Mouse (Mus musculus): ENCODE measurements around the gene Sgca. TPM values are rescaled to one million over a fixed set of nuclear protein-coding genes. Genes with fewer than 3 reads are reported as not detected.

Gene Sgca
- polyA plus RNA-seq, 1 experiment from 2014 or later = 0.52 TPM

DNA sequence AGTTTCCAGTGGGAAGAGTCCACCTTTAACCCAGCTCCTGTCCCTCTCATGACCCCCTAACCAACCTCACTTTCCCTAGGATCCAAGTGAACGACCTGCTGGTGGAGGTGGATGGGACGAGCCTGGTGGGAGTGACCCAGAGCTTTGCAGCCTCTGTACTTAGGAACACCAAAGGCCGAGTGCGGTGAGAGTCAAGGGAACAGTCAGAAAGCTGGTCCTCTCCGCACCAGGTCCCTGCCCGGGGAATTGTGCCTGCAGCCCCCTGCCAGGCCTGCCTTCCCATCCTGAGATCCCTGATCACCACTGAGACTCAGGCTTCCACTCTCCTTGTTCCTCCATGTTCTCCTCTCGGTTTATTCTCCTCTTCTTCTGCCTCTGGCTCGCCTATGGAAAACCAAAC is 24.0 kb upstream of the Sgca start:
- Histone ChIP-seq H3K27me3 (no peaks in the 10 kb centered on the region), H3K27ac (peak overlapping the region; percentile 88), H3K36me3 (peaks cover 90% of the 10 kb centered on the region), H3K4me2 (no peak overlapping the region), H3K4me1 (replicated peaks) (peaks cover 65% of the 10 kb centered on the region), H3K9ac (peak overlapping the region; percentile 49), H3K4me3 (no peak overlapping the region), H3K9me3 (no peaks in the 10 kb centered on the region)
- 84% methylated on average over 8 of the region's 8 CpGs for WGBS
- no peak for ATAC-seq (ENCODE audit: low FRiP score)

DNA sequence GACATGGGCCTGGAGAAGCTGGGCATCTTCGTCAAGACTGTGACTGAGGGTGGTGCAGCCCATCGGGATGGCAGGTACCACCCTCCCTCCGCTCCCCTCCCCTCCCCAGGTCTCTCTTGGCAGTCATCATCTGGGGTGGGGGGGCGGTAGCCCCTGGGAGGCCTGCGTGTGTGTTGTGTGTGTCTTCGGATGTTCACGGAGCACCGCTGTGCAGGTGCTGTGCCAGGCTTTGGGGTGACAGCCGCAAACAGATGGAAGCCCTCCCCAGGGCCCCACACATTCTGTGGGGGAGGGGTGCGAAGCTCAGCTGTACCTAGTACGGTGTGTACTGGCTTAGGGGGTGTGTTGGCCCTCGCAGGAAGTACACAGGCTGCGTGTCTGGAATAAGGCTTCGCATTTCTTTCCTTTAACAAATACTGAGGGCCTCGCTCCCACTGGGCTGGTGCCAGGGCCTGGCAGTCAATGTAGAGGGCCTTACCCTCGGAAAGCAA is 22.0 kb upstream of the Sgca start:
- Histone ChIP-seq H3K27ac (peak overlapping the region; percentile 62), H3K4me2 (peak overlapping the region; percentile 26; the same call in 1 of the 2 replicates), H3K36me3 (peaks cover 70% of the 10 kb centered on the region), H3K4me3 (no peak overlapping the region), H3K9ac (no peak overlapping the region), H3K9me3 (no peaks in the 10 kb centered on the region), H3K27me3 (no peaks in the 10 kb centered on the region), H3K4me1 (replicated peaks) (peaks cover 82% of the 10 kb centered on the region)
- no peak for ATAC-seq (ENCODE audit: low FRiP score)
- 72% methylated on average over 16 of the region's 16 CpGs for WGBS

DNA sequence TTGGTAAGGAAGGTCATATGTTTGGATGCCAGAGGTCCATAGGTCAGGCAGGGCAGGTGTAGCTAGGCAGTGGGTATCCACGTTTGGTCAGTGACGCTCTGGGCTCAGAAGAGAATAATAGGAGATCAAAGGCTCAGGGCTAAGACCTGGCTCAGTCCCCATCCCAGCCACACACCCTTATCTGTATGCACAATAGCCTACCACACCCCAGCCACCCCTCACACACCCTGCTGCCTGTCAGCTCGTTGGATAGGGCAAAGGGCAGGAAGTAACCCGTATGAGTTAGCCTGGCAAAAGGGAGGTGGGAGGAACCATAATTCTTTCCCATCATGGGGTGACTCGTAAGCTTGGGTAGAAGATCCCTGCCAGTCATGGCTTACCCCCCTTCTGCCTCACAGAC is 21.5 kb upstream of the Sgca start:
- 58% methylated on average over 5 of the region's 5 CpGs for WGBS
- no peak for ATAC-seq (ENCODE audit: low FRiP score)
- Histone ChIP-seq H3K27ac (peak overlapping the region; percentile 62), H3K4me3 (no peak overlapping the region), H3K27me3 (no peaks in the 10 kb centered on the region), H3K4me2 (no peak overlapping the region), H3K9me3 (no peaks in the 10 kb centered on the region), H3K4me1 (replicated peaks) (peaks cover 87% of the 10 kb centered on the region), H3K36me3 (peaks cover 65% of the 10 kb centered on the region), H3K9ac (no peak overlapping the region)

DNA sequence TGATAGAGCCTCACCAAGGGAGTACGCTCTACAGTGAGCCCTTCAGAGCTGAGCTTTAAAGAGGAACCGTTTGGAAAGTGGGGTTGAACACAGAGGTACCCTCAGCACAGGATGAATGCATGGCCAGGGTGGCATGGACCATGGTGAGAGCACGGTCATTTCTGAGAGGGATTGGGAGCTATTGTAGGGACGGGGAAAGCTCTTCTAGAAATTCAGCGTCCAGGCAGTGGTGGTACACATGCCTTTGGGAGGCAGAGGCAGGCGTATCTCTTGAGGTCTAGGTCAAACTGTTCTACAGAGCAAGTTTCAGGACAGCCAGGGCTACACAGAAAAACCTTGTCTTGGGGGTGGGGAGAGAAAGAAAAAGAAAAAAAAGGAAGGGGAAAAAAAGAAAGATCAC is 20.9 kb upstream of the Sgca start:
- WGBS = 94% methylated on average over 6 of the region's 6 CpGs
- no peaks in the 10 kb centered on the region for H3K9me3 ChIP-seq
- H3K27me3 ChIP-seq = no peaks in the 10 kb centered on the region
- peaks cover 93% of the 10 kb centered on the region for H3K4me1 ChIP-seq (replicated peaks)
- no peak overlapping the region for H3K27ac ChIP-seq
- ATAC-seq (ENCODE audit: low FRiP score) = no peak
- H3K4me3 ChIP-seq = no peak overlapping the region
- no peak overlapping the region for H3K4me2 ChIP-seq
- H3K36me3 ChIP-seq = peaks cover 59% of the 10 kb centered on the region
- H3K9ac ChIP-seq = no peak overlapping the region

DNA sequence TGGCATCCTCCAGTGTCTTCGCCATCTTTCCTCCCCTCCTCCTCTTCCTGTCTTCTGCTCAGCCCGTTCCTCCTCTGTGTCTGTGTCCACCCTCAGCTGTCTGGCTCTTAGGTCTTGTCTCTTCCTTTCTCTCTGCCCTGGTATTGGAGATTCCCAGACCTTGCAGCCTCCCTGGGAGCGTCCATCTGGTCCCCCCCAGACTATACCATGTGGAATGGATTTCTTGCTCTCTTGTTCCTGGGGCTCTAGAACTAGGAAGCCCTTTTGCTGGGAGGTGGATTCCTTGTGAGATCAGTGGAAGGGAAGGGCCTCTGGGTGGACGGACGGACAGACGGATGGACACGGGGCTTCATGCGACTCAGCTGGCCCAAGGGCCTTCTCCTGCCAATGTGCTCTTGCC is 20.0 kb upstream of the Sgca start:
- no peaks in the 10 kb centered on the region for H3K27me3 ChIP-seq
- H3K9ac ChIP-seq = peak overlapping the region; percentile 99
- peaks cover 51% of the 10 kb centered on the region for H3K36me3 ChIP-seq
- ATAC-seq (ENCODE audit: low FRiP score) = no peak
- peak overlapping the region; percentile 97 for H3K4me3 ChIP-seq
- H3K4me1 ChIP-seq (replicated peaks) = peaks cover 89% of the 10 kb centered on the region
- 88% methylated on average over 8 of the region's 8 CpGs for WGBS
- H3K27ac ChIP-seq = no peak overlapping the region
- peak overlapping the region; percentile 100 for H3K4me2 ChIP-seq
- no peaks in the 10 kb centered on the region for H3K9me3 ChIP-seq

DNA sequence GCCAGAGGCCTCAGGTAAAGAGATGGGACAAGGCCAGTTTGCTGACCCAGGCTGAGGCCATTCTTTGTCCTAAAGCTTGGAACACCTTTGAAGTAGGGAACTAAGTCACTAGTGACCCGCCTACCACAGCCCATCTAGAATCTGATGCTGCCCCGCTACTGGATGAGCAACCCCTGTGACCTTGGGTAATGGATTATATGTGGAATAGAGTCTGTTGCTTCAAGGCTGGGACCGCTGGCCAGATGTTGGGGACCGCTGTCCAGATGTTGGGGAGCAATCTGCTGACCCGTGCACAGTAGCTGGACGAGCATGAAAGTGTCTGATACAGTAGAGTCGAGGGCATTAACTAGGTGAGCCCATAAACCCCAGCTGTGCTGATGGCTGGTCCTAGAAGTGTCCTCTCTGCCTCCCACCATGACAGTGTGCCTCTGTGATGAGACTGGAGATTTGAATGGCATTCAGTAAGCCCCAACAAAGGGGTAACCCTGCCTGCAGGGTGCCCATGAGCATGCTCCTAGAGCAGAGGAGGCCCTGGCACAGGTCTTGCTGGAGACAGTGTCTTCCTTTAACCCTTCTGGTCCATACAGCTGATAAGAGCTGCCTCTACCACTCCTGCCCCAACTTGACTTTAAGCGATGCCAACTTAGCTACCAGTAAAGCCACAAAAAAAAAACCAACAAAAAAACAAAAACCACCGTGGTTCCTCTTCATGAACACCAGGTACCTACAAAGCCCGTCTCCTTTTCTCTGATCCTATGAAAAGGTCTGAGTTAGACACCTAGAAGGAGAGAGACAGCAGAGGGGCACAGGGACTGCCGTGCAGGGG is 19.0 kb upstream of the Sgca start:
- H3K4me3 ChIP-seq = peak overlapping the region; percentile 97
- ATAC-seq (ENCODE audit: low FRiP score) = no peak
- H3K9ac ChIP-seq = peak overlapping the region; percentile 99
- H3K4me1 ChIP-seq (replicated peaks) = peaks cover 85% of the 10 kb centered on the region
- 82% methylated on average over 11 of the region's 11 CpGs for WGBS
- H3K27ac ChIP-seq = peak overlapping the region; percentile 12; the same call in 1 of the 2 replicates
- H3K27me3 ChIP-seq = no peaks in the 10 kb centered on the region
- peak overlapping the region; percentile 100 for H3K4me2 ChIP-seq
- H3K36me3 ChIP-seq = peaks cover 43% of the 10 kb centered on the region
- H3K9me3 ChIP-seq = no peaks in the 10 kb centered on the region

DNA sequence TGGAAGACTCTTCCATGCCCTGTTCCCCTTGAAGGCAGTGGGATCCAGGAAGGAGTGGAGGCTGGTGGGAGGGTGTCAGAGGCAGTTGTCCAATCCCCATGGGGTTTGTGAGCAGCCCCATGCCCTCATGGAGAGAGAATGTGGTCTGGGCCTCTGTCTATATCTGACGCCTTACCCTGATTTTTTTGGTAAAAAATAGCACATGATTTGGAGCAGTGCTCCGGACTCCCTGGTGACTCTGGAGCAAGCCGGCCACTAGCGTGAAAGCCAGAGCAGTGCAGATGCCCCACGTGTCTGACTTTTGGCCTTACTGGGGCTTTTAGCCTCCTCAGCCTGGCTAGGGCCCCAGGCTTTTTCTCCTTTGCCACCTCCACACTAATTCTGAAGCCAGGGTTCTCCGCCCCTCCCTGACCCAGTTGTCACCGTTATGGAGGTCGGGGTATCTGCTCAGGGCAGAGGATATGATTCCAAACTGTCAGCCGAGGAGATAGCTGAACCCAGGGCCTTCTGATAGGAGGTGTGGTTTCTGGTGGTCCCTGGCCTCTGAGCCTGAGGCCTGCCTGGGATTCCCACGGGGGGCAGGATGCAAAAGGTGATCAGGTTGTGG is 18.2 kb upstream of the Sgca start:
- ATAC-seq (ENCODE audit: low FRiP score) = no peak
- Histone ChIP-seq H3K9me3 (no peaks in the 10 kb centered on the region), H3K27ac (no peak overlapping the region), H3K4me3 (peak overlapping the region; percentile 97), H3K9ac (peak overlapping the region; percentile 99), H3K4me2 (peak overlapping the region; percentile 100), H3K27me3 (no peaks in the 10 kb centered on the region), H3K4me1 (replicated peaks) (peaks cover 82% of the 10 kb centered on the region), H3K36me3 (peaks cover 34% of the 10 kb centered on the region)
- WGBS = 42% methylated on average over 10 of the region's 10 CpGs

DNA sequence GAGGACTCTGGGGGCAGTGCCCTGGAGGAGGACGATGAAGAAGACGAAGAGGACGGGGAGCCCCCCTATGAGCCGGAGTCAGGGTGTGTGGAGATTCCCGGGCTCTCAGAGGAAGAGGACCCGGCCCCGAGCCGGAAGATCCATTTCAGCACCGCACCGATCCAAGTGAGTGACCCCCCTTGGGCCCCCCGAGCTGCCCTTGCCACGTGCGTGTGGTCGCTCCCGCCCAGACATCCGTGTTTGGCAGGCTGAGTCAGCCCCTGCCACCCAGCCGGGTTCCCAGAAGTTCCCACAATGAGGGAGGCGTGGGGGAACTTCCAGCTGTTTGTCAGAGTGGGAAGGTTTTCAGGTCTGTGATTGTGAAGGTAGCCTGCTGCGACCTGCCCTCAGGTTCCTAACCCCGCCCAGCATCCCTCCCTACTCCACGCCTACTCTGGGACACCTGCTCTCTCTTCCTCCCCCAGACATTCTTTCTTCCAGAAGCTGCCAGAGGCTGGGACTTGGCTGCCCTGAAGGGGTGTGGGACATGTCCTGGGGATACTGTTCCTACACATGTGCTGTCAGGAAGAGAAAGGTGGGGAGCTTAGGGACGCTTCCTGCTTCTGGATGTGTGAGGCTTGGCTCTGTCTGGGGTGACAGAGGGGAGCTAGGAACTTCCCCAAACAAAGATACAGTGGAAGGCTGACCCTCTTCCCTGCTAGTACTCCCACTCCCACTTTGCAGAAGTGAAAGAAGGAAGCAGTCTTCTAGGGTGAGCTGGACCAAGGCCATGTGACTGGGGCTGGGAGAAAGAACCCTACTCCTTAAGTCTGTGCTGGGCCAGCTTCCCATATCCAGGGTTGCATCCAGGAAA is 16.9 kb upstream of the Sgca start:
- no peak for ATAC-seq (ENCODE audit: low FRiP score)
- H3K27ac ChIP-seq = peak overlapping the region; percentile 97
- H3K27me3 ChIP-seq = no peaks in the 10 kb centered on the region
- 1% methylated on average over 21 of the region's 22 CpGs for WGBS
- H3K9ac ChIP-seq = peak overlapping the region; percentile 99
- H3K9me3 ChIP-seq = no peaks in the 10 kb centered on the region
- H3K4me2 ChIP-seq = peak overlapping the region; percentile 100
- H3K4me3 ChIP-seq = peak overlapping the region; percentile 97
- H3K36me3 ChIP-seq = peaks cover 21% of the 10 kb centered on the region
- H3K4me1 ChIP-seq (replicated peaks) = peaks cover 84% of the 10 kb centered on the region

DNA sequence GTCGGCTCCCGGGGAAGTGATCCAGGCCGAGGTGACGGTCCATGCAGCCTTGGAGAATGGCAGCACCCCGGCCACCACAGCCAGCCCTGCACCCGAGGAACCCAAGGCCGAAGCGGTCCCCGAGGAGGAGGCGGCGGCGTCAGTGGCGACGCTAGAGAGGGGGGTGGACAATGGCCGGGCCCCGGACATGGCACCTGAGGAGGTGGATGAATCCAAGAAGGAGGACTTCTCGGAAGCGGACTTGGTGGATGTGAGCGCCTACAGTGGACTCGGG is 16.3 kb upstream of the Sgca start:
- Histone ChIP-seq H3K4me1 (replicated peaks) (peaks cover 84% of the 10 kb centered on the region), H3K9me3 (no peaks in the 10 kb centered on the region), H3K27me3 (no peaks in the 10 kb centered on the region), H3K9ac (peak overlapping the region; percentile 99), H3K27ac (peak overlapping the region; percentile 97), H3K4me3 (peak overlapping the region; percentile 97), H3K4me2 (peak overlapping the region; percentile 100), H3K36me3 (peaks cover 15% of the 10 kb centered on the region)
- WGBS = 0% methylated on average over 20 of the region's 20 CpGs
- no peak for ATAC-seq (ENCODE audit: low FRiP score)

DNA sequence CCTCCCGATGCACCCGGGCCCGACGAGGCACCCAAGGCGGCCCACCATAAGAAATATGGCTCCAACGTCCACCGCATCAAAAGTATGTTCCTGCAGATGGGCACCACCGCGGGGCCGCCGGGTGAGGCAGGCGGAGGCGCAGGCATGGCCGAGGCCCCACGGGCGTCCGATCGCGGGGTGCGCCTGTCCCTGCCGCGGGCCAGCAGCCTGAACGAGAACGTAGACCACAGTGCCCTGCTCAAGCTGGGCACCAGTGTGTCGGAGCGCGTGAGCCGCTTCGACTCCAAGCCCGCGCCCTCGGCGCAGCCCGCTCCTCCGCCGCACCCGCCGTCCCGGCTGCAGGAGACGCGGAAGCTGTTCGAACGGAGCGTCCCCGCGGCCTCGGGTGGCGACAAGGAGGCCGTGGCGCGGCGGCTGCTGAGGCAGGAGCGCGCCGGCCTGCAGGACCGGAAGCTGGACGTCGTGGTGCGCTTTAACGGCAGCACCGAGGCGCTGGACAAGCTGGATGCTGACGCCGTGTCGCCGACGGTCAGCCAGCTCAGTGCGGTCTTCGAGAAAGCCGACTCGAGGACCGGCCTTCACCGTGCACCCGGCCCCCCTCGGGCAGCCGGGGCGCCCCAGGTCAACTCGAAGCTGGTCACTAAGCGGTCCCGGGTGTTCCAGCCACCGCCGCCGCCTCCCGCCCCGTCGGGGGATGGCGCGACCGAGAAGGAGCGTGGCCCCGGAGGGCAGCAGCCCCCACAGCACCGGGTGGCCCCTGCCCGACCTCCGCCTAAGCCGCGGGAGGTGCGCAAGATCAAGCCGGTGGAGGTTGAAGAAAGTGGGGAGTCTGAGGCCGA is 15.7 kb upstream of the Sgca start:
- under 1% methylated on average over 99 of the region's 99 CpGs for WGBS
- Histone ChIP-seq H3K9ac (peak overlapping the region; percentile 99), H3K9me3 (no peaks in the 10 kb centered on the region), H3K27me3 (no peaks in the 10 kb centered on the region), H3K4me1 (replicated peaks) (peaks cover 83% of the 10 kb centered on the region), H3K4me2 (peak overlapping the region; percentile 100), H3K27ac (peak overlapping the region; percentile 97), H3K36me3 (peaks cover 10% of the 10 kb centered on the region), H3K4me3 (peak overlapping the region; percentile 97)
- no peak for ATAC-seq (ENCODE audit: low FRiP score)

DNA sequence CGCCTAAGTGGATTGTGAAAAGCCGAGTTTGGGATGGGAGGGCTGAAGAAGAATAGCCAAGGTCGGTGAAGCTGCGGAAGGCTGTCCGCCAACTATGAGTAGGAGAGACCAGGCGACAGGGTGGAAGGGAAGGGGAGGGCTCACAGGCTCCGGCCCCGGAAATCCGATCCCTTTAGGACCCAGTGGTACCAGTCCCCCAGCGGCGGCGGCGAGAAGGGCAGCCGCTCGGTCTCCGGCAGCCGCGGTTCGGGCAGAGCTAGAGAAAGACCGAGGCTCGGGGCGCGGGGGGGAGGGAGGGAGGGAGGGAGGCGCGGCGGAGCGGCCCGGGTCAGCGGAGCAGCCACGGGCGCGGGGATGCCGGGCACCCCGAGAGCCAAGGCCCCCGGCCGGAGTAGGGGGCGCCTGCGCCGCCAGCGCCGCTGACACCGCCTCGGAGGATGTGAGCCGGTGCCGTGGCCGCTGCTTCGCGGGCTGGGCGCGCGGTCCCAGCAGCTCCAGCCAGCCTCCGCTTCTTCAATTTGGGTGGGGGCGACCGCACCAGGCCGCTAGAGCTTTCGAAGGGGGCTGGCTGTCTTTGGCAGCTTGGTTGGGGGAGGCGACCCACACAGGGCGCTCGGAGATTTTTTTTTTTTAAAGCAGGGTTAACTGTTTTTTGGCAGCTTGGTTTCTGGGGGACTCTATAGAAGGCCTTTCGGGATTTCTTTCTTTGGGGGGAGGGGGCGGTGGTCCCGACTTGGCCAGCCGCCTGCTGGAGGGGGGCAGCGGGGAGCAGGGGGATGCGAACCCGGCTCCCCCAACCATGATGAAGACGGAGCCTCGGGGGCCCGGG is 14.8 kb upstream of the Sgca start, which contains the start of gene Ppp1r9b:
Ppp1r9b (plus strand) TSS at position 287 of the 829 bp plus-strand sequence.
- Histone ChIP-seq H3K4me2 (peak within 1 kb of the TSS; percentile 100), H3K4me1 (replicated peaks) (peaks cover 75% of the 10 kb centered on the region), H3K9ac (peak within 1 kb of the TSS; percentile 99), H3K27me3 (no peaks in the 10 kb centered on the region), H3K4me3 (peak within 1 kb of the TSS; percentile 97), H3K36me3 (peaks cover under 1% of the 10 kb centered on the region; the same call in 1 of the 2 replicates), H3K27ac (peak within 1 kb of the TSS; percentile 97), H3K9me3 (no peaks in the 10 kb centered on the region)
- 0% methylated on average over 53 of the region's 69 CpGs for WGBS
- ATAC-seq (ENCODE audit: low FRiP score) = peak; percentile 83
